Mouse (Mus musculus): ENCODE measurements at regions not wholly inside any gene's neighbourhood (a gene's known extent, or its start where the extent isn't known, plus 50 kb on each side); places are given as distances from the start of the nearest gene placed in this dataset.

DNA sequence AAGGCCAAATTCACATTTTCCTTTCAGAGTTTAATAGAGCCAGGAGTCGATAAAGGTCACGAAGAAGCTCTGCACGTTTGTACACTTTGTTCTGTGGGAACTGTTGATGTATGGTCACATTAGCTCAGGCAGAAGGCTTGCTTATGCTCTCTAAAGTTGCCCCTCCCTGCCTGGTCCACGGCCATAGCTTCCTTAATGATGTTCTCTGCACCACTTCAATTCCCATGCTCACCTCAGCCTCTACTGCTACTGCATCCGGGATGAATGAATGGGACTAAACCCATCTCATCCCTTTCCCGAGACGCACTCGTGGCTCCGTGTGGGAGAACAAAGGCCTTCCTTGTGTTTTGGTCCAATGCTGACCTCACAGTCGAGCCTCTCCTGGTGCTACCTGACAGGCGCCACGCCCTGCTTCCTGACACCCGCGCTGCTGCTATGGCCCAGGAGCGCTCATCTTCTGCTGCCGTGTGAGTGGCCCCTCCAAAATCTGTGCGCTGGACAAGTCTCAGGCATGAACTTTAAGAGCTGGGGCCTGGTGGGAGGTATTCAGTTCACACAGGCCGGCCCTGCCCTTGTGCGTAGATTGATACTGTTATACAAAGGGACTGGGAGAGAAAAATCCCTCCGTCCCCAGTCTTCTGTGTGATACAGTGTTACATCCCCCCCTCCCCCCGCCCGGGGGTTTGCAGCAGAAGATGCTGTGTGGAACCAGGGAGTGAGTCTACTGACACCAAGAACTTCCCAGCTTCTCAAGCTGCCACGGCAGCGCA lies 386.3 kb upstream of the Trpc7 start:
- DNase-seq, result no peak

DNA sequence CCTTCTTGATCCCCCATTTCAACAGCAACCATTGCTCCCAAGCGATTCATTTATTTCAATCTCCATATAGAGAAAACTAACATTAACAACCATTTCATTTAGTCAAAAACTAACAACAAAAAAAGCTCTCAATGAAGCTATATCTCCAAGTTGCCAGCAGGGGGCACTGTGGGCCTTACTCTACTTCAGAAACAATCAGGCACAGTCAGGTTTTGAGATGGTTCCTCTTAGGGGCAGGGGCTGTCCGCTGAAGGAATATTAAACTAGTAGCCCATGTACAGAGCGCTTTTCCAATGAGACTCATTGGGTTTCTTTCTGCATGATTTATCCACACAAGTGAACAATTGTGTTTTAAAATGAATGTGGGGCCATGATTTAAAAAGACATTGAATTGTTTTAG lies 385.7 kb upstream of the Trpc7 start:
- peak in 1 of 2 experiments; percentile 41 for DNase-seq

DNA sequence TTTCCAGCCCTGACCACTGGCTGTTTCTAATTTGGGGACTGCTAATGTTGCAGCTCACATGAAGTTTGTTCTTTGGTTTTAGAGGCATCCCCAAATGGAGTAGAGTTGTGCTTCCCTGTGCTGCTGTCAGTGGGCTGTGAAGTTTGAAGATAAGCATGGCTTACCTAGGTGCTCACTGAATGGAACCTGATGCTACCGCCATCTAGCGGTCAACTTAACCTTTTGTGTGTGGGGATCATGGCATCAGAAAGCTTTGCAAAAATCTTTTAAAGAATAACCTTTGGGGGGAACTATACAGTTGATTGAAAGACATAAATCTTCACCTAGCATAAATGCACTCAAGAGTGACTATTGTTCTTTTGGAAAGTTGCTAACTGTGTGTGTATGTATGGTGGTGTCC lies 382.8 kb upstream of the Trpc7 start:
- DNase-seq, result no peak

DNA sequence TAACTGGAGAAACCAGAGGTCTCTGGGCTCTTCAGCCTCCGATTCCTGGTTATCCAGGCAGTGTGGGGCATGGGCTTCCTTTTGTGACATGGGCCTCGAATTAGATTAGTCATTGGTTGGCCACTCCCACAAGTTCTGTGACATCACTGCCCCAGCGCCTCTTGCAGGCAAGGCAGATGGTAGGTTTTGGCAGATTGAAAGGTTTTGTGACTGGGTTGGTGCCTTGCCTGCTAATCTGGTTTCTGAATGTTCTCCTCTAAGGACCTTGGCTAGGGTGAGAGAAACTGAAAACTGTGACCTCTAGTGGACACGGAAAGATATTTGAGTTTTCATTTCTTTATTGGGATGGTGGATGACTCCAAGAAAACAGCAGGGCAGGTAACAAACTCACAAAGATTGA lies 381.3 kb upstream of the Trpc7 start:
- DNase-seq, result no peak

DNA sequence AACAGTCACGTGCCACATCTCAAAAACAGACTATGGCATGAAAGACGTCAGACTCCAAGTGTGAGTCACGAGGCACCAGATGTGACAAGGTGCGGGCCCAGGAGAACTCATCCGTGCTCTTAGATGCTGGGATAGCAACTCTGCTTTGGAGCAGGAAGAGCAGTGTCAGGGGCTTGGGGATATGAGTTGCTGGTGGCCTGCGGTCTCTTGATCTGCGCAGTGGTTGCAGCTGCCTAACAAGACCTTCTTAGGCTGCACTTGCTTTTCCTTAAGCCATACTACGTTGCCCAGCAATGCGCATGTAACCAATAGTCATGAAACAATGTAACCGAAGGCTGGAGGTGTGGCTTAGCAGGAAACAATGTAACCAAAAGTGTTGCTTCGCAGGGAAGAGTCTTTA lies 380.1 kb upstream of the Trpc7 start:
- no peak for DNase-seq

DNA sequence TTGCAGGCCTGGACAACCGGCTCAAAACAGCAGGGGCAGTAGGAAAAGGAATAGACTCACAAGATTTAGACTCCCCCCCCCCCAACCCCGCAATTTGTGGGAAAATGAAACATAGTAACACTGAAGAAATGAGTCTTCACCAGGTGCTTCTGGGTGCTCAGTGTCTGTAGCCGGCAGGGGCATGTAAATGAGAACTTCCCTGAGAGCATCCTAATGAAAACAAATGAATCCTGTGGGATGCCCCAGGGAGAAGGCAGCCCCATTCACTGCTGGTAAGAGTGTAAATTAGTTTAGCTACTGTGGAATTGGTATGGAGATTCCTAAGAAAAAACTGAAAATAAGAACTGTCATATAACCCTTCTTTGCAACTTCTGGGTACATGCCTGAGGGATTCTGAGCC lies 377.8 kb upstream of the Trpc7 start:
- DNase-seq, result no peak

DNA sequence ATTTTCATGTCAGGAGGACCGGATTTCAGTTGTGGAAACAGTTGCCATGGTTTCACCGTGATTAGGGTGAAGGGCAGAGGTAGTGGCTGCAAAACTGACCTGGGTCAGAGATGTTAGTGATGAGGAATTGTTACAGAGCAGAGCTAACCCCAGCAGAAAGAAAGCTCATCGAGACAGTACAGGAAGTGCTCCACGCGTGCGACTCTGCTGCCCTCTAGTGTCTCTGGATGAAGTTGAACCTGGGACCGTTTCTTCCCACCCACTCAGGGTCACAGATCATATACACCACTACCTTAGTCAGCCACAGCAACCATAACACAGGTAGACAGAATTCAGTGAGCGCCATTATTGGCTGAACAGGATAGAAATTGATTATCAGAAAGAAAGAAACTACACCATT lies 373.8 kb upstream of the Trpc7 start:
- peak in 1 of 2 experiments; percentile 40 for DNase-seq

DNA sequence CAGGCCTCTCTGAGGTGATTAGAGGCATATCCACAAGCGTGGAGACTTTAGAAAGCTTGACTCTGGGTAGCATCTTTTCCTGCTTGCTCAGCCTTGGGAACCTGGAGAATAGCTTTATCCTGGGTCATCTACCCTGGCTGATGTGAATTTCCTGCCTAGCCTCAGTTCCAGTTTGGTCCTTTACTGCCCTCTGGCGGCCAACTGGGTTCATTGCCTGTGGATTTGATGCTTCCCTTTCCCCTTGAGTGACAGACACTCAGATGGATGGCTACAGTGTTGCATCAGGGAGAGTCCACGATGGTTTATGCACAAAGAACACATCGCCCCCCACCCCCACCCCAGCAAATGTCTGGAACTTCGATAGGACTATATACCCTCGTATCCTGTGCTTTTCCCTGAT lies 364.1 kb upstream of the Trpc7 start:
- DNase-seq, result peak; percentile 36 to 85

DNA sequence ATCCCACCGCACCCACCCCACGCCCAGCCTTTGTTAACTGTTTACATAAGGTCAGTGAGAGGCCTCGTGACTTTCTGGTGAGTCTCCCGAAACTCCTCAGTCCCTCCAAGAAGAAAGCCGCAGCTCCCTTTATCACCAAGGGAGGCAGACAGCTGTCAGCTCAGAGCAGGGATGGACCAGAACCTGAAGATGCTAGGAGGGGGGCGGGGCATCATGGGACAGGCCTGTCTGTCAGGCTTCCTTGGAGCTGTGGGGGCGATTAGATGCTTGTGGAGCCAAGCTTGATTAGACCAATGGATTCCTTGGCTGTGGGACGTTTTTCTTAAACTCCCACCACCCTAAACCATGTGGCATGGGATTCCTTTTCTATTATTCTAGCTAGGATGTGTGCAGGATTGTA lies 363.7 kb upstream of the Trpc7 start:
- no peak for DNase-seq

DNA sequence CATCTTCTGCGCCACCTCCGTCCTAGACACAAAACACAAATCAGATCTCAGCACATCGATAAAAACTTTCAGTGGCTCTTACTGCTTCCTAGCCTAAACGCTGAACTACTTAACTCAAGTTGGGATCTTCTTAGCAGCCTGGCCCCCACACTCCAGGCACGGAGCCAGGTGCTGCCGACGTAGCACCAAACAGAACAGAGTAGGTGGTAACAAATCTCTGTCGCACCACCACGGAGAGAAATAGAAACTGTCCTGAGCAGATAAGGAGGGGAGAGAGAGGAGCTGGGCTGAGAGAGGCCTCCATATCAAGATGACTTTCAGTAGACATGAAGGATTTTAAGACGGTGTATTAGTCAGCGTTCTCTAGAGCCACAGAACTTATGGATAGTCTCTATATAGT lies 360.1 kb upstream of the Trpc7 start:
- DNase-seq, result no peak

DNA sequence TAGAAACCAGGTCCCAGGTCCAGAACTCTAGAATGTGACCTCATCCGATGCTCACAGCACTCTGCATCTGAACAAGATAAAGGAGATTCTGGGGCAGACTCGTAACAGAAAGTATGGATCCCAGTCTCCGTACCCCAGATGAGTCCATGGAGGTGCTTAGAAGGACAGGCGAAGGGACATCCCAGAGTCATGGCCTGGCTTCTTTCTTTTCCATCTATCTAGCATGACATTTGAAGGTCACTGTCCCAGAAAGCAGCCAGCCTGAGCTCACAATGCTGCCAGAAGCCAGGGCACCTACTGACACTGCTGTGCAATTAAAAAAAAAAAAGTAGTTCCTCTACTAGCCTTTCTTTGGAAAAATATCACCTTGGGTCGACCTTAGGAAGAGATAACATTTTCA lies 354.1 kb upstream of the Trpc7 start:
- DNase-seq, result no peak

DNA sequence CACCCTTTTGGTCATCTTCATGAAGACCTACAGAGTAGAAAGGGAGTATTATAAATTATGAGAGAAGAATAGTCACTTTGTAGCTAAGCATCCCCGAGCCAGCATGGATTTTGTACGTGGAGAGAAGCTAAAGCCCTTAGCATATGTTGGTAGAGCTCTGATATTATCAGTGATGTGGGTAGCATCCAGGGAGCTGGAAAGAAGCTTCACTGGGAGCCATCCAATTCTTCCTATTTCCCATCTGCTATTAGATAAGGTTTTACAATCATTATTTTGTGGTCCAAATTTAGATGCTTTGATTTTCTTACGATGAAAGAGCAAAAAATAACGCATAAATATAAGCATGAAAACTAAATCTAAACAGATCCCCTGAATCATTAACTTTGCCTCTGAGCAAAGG lies 353.6 kb upstream of the Trpc7 start:
- no peak for DNase-seq

DNA sequence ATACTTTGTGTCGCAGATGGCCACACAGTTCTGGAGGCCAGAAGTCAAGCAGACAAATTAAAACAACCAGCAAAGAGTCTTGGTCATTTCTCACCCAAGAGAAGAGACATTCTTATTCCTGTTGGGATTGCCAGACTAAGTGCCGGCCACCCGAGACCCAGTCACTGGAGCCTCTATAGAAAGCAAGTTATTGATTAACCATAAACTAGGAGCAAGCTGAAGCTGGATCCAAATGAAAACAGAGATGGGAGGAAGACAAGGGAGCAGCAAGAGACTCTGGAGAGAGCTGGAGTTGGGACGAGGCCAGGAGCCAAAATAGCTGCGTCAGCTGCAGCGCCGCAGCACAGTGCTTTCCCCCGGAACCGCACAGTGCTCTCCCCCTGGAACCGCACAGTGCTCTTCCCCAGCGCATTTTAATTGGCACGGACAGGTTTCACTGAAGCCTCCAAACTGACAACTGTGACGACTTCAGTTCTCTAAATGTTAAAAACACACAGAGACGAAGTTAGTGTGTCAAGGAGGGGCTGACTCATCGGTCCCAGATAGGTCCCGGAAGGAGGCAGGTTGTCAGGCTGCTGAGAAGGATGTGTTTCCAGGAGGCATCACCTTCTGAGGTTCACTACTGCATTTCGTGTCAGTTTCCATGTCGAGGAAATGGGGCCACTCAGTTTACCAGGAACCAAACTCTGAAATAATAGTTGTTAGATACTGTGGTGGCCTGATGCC lies 350.6 kb upstream of the Trpc7 start:
- DNase-seq, result no peak

DNA sequence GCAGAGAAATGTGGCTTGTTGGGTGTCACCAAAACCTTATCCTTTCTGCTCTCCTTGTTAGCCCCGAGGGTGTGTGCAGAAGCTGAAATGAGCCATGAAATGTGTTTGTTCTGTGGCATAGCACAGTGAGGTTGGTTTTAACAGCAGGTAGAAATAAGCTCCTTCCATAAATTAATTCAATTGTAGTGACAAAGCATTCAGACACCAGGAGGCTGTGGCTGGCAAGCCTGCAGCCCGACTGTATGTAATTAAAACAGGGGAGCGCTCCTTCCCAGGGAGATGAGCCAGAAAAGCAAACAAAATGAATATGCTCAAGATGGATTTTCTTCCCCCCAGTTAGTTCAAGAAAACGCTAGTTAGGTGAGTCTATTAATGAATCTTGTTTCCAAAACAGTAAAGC lies 341.1 kb upstream of the Trpc7 start:
- DNase-seq, result no peak

DNA sequence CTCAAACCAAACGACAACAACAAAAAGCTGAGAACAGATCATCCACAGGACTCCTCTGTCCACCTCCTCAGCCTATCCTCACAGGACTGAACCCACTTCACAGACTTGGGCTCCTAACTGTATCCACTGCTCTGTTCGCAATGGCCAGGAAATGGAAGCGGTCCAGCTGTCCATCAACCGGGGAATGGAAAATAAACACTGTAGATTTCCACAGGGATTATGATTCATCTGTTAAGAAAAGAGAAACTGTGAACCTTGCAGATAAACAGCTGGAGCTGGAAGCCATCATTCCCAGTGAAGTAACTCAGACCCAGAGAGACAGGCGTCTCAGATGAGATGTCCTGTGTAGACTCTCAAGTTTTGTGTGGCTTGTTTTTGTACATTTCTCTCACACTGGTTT lies 340.4 kb upstream of the Trpc7 start:
- peak; percentile 30 to 36 for DNase-seq

DNA sequence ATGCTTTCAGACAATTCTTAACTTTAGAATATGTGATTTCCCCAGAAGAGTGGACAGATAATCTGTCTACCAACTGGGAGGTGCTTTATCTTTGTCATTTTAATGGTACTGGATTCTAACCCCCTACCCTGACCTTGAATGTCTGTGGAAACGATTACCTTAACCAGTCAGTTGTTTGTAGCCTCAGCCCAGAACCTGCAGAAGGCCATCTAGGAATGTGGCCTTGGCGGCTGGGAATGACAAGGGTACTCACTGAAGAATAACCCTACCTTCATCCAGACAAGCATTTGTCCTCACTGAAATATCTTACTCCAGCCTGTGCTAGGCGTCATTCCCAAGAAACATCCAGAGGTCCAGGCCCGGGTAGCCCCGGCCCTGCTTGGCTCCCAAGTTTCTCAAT lies 337.1 kb upstream of the Trpc7 start:
- DNase-seq, result no peak

DNA sequence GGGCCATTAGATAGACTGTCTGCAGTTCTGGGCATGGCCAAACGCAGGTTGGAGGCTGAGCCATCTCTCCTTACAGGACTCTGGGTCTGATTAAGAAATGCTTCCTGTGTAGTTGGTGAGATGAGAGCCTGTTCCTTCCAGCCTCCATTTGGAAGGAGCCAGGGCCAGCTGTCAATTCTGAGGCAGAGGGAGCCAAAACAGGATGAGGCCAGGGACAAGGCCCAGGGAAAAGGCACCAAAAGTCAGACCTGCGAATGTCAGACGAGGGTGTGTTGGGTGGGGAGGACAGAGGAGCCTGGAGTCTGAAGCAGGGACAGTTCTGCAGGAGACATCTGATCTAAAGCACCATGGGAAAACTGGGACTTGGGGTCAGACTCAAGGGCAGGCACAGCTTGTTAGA lies 335.9 kb upstream of the Trpc7 start:
- peak; percentile 40 to 44 for DNase-seq

DNA sequence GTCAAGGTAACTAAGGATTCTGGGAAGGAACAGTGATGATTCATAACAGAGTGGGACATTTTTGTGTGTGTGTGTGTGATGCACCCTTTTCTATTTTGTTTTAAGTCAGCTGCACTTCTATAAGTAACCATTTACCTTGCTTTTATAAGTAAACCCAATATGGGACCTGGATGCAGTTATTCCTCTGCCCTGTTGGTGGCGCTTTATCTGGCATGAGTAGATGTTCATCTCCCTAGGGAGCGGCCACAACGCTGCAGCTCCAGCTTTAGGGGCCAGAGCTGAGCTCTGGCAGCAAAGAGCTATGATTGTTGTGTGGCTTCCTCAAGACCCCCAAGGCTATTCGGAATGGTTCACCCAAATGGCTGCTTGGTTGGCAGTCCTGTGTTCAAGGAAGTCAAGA lies 334.5 kb upstream of the Trpc7 start:
- no peak for DNase-seq

DNA sequence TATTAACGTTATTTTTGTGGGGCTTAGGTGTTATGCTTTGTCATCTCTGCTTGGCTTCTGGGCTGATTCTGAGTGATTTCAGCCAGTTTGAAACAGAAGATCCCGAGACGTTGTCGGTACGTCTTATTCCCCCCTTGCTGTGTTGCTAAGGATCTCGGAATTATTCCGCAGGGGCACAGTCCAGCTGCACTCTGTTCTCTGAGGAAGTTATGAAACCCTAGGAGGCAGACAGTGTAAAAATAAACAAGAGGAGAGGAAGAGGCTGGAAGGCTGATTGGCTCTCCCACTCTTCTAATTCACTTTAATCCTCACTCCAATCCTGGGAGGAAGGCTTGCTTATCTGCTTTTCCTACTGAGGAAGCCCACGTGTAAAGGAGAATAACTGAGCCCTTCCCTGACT lies 325.3 kb upstream of the Trpc7 start:
- DNase-seq, result peak; percentile 17 to 38

DNA sequence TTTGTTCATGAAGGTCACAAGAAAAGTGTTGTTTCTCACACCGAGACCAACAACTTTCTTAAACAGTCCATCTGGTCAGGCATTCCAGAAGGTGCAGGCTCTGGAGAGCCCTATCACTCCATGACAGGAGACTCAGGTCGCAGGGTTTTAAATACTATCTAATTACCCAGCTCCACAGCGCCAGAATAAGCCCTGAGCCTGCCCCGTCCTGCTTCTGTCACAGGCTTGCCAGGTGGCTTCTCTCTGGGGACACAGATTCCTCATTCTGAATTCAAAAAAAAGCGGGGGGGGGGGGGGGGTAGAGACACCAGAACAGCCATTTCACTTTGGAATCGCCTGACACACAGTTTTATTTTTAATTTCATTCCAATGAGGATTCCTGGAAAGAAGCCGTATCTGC lies 320.4 kb upstream of the Trpc7 start:
- no peak for DNase-seq

DNA sequence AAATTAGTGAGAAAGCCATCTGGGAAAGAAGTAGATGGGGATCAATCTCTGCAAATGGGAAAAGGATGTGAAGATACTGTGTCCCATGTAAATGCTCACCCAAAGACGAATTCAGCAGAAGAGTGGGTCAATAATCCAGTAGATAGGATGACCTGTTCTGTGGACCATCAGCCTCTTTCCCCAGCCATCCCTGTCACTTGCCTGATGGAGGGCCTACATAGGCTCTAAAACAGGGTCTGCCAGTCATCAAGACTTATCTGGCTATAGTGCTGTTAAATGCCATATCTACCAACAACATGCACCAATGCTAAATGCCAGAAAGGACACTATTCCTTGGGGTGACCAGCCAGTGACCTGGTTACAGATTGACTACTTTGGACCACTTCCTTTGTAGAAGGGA lies 316.5 kb upstream of the Trpc7 start:
- DNase-seq, result no peak

DNA sequence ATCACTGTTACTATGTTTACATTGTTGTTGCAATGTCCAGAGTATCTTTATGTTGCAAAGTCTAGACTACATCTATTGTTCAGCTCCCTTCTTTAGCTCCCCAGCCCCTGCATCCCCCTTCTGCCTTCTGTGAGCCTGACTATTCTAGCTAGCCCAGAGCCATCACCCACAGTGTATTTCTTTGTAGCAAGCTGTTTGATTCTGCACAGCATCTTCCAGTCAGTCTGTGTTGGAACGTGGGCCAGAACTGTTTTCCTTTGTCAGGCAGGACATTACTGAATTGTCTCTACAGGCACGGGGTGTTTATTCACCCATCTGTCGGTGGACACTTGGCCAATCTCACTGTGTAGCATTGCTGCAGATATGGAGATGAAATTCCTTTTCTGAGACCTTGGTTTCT lies 295.4 kb upstream of the Trpc7 start:
- no peak for DNase-seq

DNA sequence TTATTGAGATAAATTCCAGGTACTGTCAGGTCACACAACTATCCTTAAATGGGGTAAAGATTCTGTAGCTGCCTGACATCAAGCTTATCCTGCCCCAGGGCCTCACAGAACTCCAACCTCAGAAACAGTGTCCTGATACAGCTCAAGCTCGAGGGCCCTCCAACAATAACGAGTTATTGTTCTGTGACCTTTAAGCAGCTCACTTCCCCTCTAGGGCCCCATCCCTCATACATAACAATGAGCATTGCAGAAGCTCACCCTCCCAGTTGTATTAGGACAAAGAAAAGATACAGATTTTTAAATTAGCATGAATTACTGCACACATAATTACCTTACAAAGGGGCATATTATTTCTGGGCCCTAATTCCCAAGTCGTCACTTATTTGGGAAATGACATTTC lies 293.5 kb upstream of the Trpc7 start:
- no peak for DNase-seq

DNA sequence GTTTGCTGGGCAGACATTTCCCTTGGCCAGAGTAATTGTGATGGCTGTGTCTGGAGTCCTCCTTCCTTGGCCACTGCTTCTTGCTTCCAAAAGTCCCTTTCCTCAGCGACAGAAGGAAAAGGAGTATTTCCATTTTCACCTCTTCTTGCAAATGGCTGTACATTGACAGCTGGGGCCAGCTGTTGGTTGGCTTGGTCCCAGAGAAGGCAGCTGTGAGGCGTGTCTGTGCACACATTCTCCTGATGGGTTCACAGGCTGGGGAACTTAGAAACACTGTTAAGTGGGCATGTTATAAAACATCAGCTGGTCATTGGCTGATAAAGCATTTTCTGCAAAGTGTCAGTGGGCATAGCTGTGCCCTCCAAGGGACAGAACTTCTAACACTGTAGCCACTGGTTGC lies 290.4 kb upstream of the Trpc7 start:
- peak; percentile 71 to 82 for DNase-seq
